Mouse (Mus musculus): Measurements from ENCODE around the gene Efl1. TPM values are rescaled to one million over a fixed set of nuclear protein-coding genes. Genes with fewer than 3 reads are reported as not detected.

The Efl1 gene
- polyA plus RNA-seq, 1 experiment: 8.2 TPM

GRCm38 (mm10) chr7:82752171-82753085 is 104.0 kb downstream of the Efl1 start:
- H3K36me3 ChIP-seq (ENCODE audit: control insufficient read depth, insufficient read depth): peaks cover 11% of the 10 kb centered on the region
- no peaks in the 10 kb centered on the region for H3K79me2 ChIP-seq (ENCODE audit: control insufficient read depth, insufficient read depth)
- no peak overlapping the region for H3ac ChIP-seq (ENCODE audit: control insufficient read depth, insufficient read length)
- H3K4me2 ChIP-seq (ENCODE audit: low read depth): peak overlapping the region; percentile 38
- H3K4me3 ChIP-seq: no peak overlapping the region
- TF ChIP-seq MYOD1 (IDR thresholded peaks at IDR 0.05; ENCODE audit: control insufficient read depth in 1 of 3, insufficient read length in 2 of 3, low read depth in 2 of 3): peak in 1 of 3 experiments; percentile 14
- no peak for TF ChIP-seq MAX (IDR thresholded peaks at IDR 0.05; ENCODE audit: low read depth)
- no peaks in the 10 kb centered on the region for H3K27me3 ChIP-seq (ENCODE audit: control insufficient read depth, insufficient read depth, insufficient read length)

GRCm38 (mm10) chr7:82755602-82756155 is 107.3 kb downstream of the Efl1 start:
- Histone ChIP-seq H3ac (ENCODE audit: control insufficient read depth, insufficient read length) (no peak overlapping the region), H3K27me3 (ENCODE audit: control insufficient read depth, insufficient read depth, insufficient read length) (no peaks in the 10 kb centered on the region), H3K4me2 (ENCODE audit: low read depth) (no peak overlapping the region), H3K79me2 (ENCODE audit: control insufficient read depth, insufficient read depth) (no peaks in the 10 kb centered on the region), H3K36me3 (ENCODE audit: control insufficient read depth, insufficient read depth) (peaks cover 11% of the 10 kb centered on the region), H3K4me3 (no peak overlapping the region)
- TF ChIP-seq E2F4 (IDR thresholded peaks at IDR 0.05; ENCODE audit: insufficient read depth): no peak
- no peak for TF ChIP-seq SRF (IDR thresholded peaks at IDR 0.05; ENCODE audit: control insufficient read depth, insufficient read length, low read depth)
- TF ChIP-seq REST (IDR thresholded peaks at IDR 0.05; ENCODE audit: insufficient read depth, insufficient read length): no peak
- no peak for TF ChIP-seq USF1 (IDR thresholded peaks at IDR 0.05; ENCODE audit: low read depth)
- TF ChIP-seq MAX (IDR thresholded peaks at IDR 0.05; ENCODE audit: low read depth): no peak
- TF ChIP-seq POLR2A (IDR thresholded peaks at IDR 0.05; ENCODE audit: insufficient read length, low read depth): no peak
- TF ChIP-seq MYOG (IDR thresholded peaks at IDR 0.05; ENCODE audit: control insufficient read depth in 1 of 3, insufficient read depth in 1 of 3, insufficient read length in 2 of 3, low read depth in 2 of 3): no peak
- TF ChIP-seq TCF12 (IDR thresholded peaks at IDR 0.05; ENCODE audit: insufficient read depth, poor library complexity, severe bottlenecking): no peak
- TF ChIP-seq POLR2AphosphoS2 (IDR thresholded peaks at IDR 0.05; ENCODE audit: insufficient read length, low read depth): no peak
- no peak for TF ChIP-seq CEBPB (IDR thresholded peaks at IDR 0.05; ENCODE audit: insufficient read depth, poor library complexity, severe bottlenecking)
- no peak for TF ChIP-seq TCF3 (IDR thresholded peaks at IDR 0.05; ENCODE audit: insufficient read length, low read depth)
- no peak for TF ChIP-seq MYOD1 (IDR thresholded peaks at IDR 0.05; ENCODE audit: control insufficient read depth in 1 of 3, insufficient read length in 2 of 3, low read depth in 2 of 3)

GRCm38 (mm10) chr7:82758521-82758920 is 110.1 kb downstream of the Efl1 start:
- Histone ChIP-seq H3K79me2 (ENCODE audit: control insufficient read depth, insufficient read depth) (no peaks in the 10 kb centered on the region), H3ac (ENCODE audit: control insufficient read depth, insufficient read length) (no peak overlapping the region), H3K36me3 (ENCODE audit: control insufficient read depth, insufficient read depth) (peaks cover 12% of the 10 kb centered on the region), H3K27me3 (ENCODE audit: control insufficient read depth, insufficient read depth, insufficient read length) (no peaks in the 10 kb centered on the region), H3K4me3 (no peak overlapping the region), H3K4me2 (ENCODE audit: low read depth) (no peak overlapping the region)
- TF ChIP-seq MYOG (IDR thresholded peaks at IDR 0.05; ENCODE audit: control insufficient read depth in 1 of 3, insufficient read depth in 1 of 3, insufficient read length in 2 of 3, low read depth in 2 of 3): no peak
- TF ChIP-seq TCF12 (IDR thresholded peaks at IDR 0.05; ENCODE audit: insufficient read depth, poor library complexity, severe bottlenecking): no peak
- no peak for TF ChIP-seq MAX (IDR thresholded peaks at IDR 0.05; ENCODE audit: low read depth)
- no peak for TF ChIP-seq REST (IDR thresholded peaks at IDR 0.05; ENCODE audit: insufficient read depth, insufficient read length)
- TF ChIP-seq MYOD1 (IDR thresholded peaks at IDR 0.05; ENCODE audit: control insufficient read depth in 1 of 3, insufficient read length in 2 of 3, low read depth in 2 of 3): no peak

- peaks cover 6% of the 10 kb centered on the region for H3K36me3 ChIP-seq (ENCODE audit: control insufficient read depth, insufficient read depth)
- no peak overlapping the region for H3K4me2 ChIP-seq (ENCODE audit: low read depth)
- no peaks in the 10 kb centered on the region for H3K27me3 ChIP-seq (ENCODE audit: control insufficient read depth, insufficient read depth, insufficient read length)
- H3K79me2 ChIP-seq (ENCODE audit: control insufficient read depth, insufficient read depth): no peaks in the 10 kb centered on the region
- TF ChIP-seq TCF12 (IDR thresholded peaks at IDR 0.05; ENCODE audit: insufficient read depth, poor library complexity, severe bottlenecking) (no peak), MYOG (IDR thresholded peaks at IDR 0.05; ENCODE audit: control insufficient read depth in 1 of 3, insufficient read depth in 1 of 3, insufficient read length in 2 of 3, low read depth in 2 of 3) (no peak), REST (IDR thresholded peaks at IDR 0.05; ENCODE audit: insufficient read depth, insufficient read length) (no peak), USF1 (IDR thresholded peaks at IDR 0.05; ENCODE audit: low read depth) (no peak), TCF3 (IDR thresholded peaks at IDR 0.05; ENCODE audit: insufficient read length, low read depth) (no peak), CEBPB (IDR thresholded peaks at IDR 0.05; ENCODE audit: insufficient read depth, poor library complexity, severe bottlenecking) (no peak)
- no peak overlapping the region for H3K4me3 ChIP-seq
- H3ac ChIP-seq (ENCODE audit: control insufficient read depth, insufficient read length): no peak overlapping the region
These were observed 110.7 kb downstream of the Efl1 start for GRCm38 (mm10) chr7:82759091-82759490.

GRCm38 (mm10) chr7:82764951-82765350 is 116.5 kb downstream of the Efl1 start:
- Histone ChIP-seq H3K79me2 (ENCODE audit: control insufficient read depth, insufficient read depth) (no peaks in the 10 kb centered on the region), H3ac (ENCODE audit: control insufficient read depth, insufficient read length) (no peak overlapping the region), H3K27me3 (ENCODE audit: control insufficient read depth, insufficient read depth, insufficient read length) (no peaks in the 10 kb centered on the region), H3K4me2 (ENCODE audit: low read depth) (no peak overlapping the region), H3K4me3 (no peak overlapping the region), H3K36me3 (ENCODE audit: control insufficient read depth, insufficient read depth) (peaks cover 4% of the 10 kb centered on the region)
- TF ChIP-seq TCF12 (IDR thresholded peaks at IDR 0.05; ENCODE audit: insufficient read depth, poor library complexity, severe bottlenecking): no peak
- no peak for TF ChIP-seq POLR2A (IDR thresholded peaks at IDR 0.05; ENCODE audit: insufficient read length, low read depth)
